Mouse (Mus musculus) midbrain, embryonic 13.5 days (tissue): ENCODE measurements around the gene Mcm10. TPM values are rescaled to one million over a fixed set of nuclear protein-coding genes. Genes with fewer than 3 reads are reported as not detected.

ENCODE experiments used
- ATAC-seq: fragments of 200-750 bp; cut with Nextera tagmentation; 2 replicates; pipeline ENCODE4 v1.8.0; 2017; ENCODE audit warnings: mild to moderate bottlenecking, moderate TSS enrichment, moderate library complexity
- H3K27ac ChIP-seq: fragments of 300-500 bp; sonication (generic); 2 replicates; pipeline ENCODE4 v1.5.1; 2015; ENCODE audit warnings: inconsistent platforms, mild to moderate bottlenecking, moderate library complexity
- H3K27me3 ChIP-seq: fragments of 300-500 bp; sonication (generic); 2 replicates; pipeline ENCODE4 v1.6.1; 2015; ENCODE audit warnings: mild to moderate bottlenecking, inconsistent platforms
- H3K36me3 ChIP-seq: fragments of 300-500 bp; sonication (generic); 2 replicates; pipeline ENCODE4 v1.6.1; 2015; ENCODE audit warnings: mild to moderate bottlenecking, inconsistent platforms
- H3K4me1 ChIP-seq: fragments of 300-500 bp; sonication (generic); replicated peaks from 2 replicates; pipeline ENCODE4 v1.6.1; 2015; ENCODE audit warnings: inconsistent platforms
- H3K4me2 ChIP-seq: fragments of 300-500 bp; sonication (generic); replicated peaks from 2 replicates; pipeline ENCODE4 v1.6.1; 2015; ENCODE audit warnings: moderate library complexity, mild to moderate bottlenecking, inconsistent platforms
- H3K4me3 ChIP-seq: fragments of 300-500 bp; sonication (generic); replicated peaks from 2 replicates; pipeline ENCODE4 v1.5.1; 2015; ENCODE audit warnings: mild to moderate bottlenecking, inconsistent platforms
- H3K9ac ChIP-seq: fragments of 300-500 bp; sonication (generic); replicated peaks from 2 replicates; pipeline ENCODE4 v1.6.1; 2015; ENCODE audit warnings: mild to moderate bottlenecking, inconsistent platforms
- H3K9me3 ChIP-seq: fragments of 300-500 bp; sonication (generic); 2 replicates; pipeline ENCODE4 v1.6.1; 2016; ENCODE audit warnings: mild to moderate bottlenecking, inconsistent platforms
- WGBS: fragments of 180-500 bp; shearing (Covaris S2); methylation state at CpG from one replicate; pipeline ENCODE4 v1.1.7; 2015; 5-methylcytosine and 5-hydroxymethylcytosine counted together
- polyA plus RNA-seq: library from polyadenylated mRNA; unstranded; fragments of >200 nt; fragmentation: Nextera tagmentation; extraction: Ambion mirVana; gene quantifications from 2 replicates; pipeline ENCODE4 v1.2.1, GENCODE M21; 2015

The Mcm10 gene
- polyA plus RNA-seq, 1 experiment from 2014 or later = 10.7 TPM

- no peak overlapping the region for H3K4me3 ChIP-seq
- H3K9ac ChIP-seq = no peak overlapping the region
- H3K27me3 ChIP-seq = no peaks in the 10 kb centered on the region
- 91% methylated on average over 12 of the region's 12 CpGs for WGBS
- H3K9me3 ChIP-seq = no peaks in the 10 kb centered on the region
- no peak overlapping the region for H3K4me2 ChIP-seq
- H3K27ac ChIP-seq = no peak overlapping the region
- no peaks in the 10 kb centered on the region for H3K36me3 ChIP-seq
- H3K4me1 ChIP-seq = peaks cover 8% of the 10 kb centered on the region
- ATAC-seq = no peak
Measured at GRCm38 (mm10) chr2:5040281-5041161, 27.9 kb upstream of the Mcm10 start.

DNA sequence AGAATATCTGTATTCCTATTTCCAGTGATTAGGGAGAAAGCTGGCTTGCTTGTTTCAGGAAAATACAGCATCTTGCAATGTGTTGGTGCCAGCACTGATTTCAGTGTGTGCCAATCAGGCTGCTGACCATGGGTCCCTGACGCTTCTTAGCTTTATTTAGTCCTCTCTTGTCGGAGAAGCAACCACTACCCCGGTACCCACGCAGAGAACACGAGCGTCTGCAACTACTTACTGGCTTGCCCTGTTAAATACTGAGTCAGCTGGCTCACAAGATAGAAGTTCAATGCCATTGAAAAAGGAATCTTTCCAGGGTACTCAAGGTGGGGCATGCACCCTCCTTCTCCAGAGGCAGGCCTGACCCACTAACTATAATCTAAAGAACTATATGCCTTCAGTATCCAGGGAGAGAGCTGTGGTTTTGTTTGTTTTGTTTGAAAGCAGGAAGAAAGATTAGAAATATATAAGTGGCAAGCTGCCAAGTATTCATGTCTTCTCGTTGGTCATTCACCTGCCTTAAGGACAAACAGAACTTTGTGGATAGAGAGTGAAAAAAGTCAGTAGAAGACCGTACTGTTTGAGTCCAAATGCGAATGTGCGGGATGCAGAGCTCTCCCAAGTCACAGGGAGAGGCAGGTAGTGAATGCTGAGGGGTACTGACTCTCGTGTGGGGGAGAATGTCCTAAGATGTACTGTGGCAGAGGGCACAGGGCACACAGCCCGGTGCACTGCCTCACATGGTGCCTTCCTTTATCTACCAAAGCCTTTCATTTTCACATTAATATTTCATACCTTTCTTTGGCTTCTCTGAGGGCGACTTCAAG, 27.0 kb upstream of the Mcm10 start:
- Histone ChIP-seq H3K4me2 (no peak overlapping the region), H3K4me1 (no peaks in the 10 kb centered on the region; the same call in none of the 2 replicates), H3K9me3 (no peaks in the 10 kb centered on the region), H3K27ac (no peak overlapping the region), H3K27me3 (no peaks in the 10 kb centered on the region), H3K36me3 (no peaks in the 10 kb centered on the region), H3K4me3 (no peak overlapping the region), H3K9ac (no peak overlapping the region)
- 87% methylated on average over 13 of the region's 13 CpGs for WGBS
- no peak for ATAC-seq

GRCm38 (mm10) chr2:5038320-5038719, 25.7 kb upstream of the Mcm10 start:
- H3K27me3 ChIP-seq = no peaks in the 10 kb centered on the region
- H3K4me3 ChIP-seq = no peak overlapping the region
- H3K27ac ChIP-seq = no peak overlapping the region
- H3K4me1 ChIP-seq = no peaks in the 10 kb centered on the region; the same call in none of the 2 replicates
- no peak overlapping the region for H3K4me2 ChIP-seq
- no peak overlapping the region for H3K9ac ChIP-seq
- ATAC-seq = peak; percentile 62
- no peaks in the 10 kb centered on the region for H3K36me3 ChIP-seq
- 49% methylated on average over 5 of the region's 5 CpGs for WGBS
- H3K9me3 ChIP-seq = no peaks in the 10 kb centered on the region

- Histone ChIP-seq H3K36me3 (no peaks in the 10 kb centered on the region), H3K27ac (no peak overlapping the region), H3K9ac (no peak overlapping the region), H3K4me3 (no peak overlapping the region), H3K9me3 (no peaks in the 10 kb centered on the region), H3K4me1 (no peaks in the 10 kb centered on the region; the same call in none of the 2 replicates), H3K4me2 (no peak overlapping the region), H3K27me3 (no peaks in the 10 kb centered on the region)
- 45% methylated on average over 3 of the region's 3 CpGs for WGBS
- no peak for ATAC-seq
Measured at GRCm38 (mm10) chr2:5037390-5037789, 24.8 kb upstream of the Mcm10 start.

DNA sequence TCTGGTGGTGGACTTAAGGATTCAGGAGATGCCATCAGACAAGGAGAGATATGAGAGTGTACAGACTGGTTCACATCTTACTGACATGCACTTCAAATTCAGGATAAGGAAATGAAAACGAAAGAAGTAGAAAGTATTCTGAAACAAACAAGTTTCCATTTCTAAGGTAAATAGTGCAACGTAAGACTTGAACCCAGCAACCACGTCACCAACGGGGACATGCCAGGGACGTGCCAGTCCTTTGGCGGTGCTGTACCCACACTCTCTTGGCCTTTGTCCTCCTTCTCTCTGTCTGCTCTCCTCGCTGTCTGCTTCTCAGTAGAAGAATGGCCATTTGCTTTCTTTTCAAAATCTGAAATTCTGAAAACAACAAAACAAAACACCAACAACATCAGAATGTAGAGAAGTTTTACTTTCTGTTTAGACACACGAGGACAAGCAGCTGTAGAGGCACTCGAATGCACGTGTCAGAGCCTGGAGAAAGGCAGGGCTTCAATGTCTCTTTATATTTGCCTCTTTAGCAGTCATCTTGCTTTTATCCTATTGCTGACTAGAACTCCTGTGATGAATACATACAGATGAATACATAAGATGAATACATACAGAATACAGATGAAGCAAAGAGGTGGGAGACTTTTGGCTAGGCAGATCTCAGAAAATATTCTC, 24.0 kb upstream of the Mcm10 start:
- Histone ChIP-seq H3K27me3 (no peaks in the 10 kb centered on the region), H3K4me2 (no peak overlapping the region), H3K36me3 (no peaks in the 10 kb centered on the region), H3K9me3 (no peaks in the 10 kb centered on the region), H3K9ac (no peak overlapping the region), H3K4me3 (no peak overlapping the region), H3K27ac (no peak overlapping the region), H3K4me1 (no peaks in the 10 kb centered on the region; the same call in none of the 2 replicates)
- no peak for ATAC-seq
- WGBS = 73% methylated on average over 10 of the region's 10 CpGs

DNA sequence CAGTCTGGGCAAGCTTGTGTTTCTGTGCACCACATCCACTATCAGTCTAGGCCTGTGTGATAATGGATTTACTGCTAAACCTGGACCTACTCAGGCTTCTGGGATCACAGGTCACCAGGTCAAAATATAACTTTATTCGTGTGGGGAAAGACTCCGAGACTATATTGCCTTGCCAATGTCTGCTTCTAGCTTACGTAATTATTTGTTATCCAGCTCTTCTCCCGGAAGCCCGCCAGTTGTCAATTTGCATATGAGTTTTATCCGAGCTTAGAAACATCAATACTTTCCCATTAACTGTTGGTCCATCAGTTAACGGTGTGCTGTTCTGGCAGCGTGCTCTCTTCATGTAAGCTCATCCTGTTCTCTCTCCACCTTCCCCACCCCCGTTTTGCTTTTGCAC, 22.6 kb upstream of the Mcm10 start:
- no peak for ATAC-seq
- Histone ChIP-seq H3K36me3 (no peaks in the 10 kb centered on the region), H3K4me1 (no peaks in the 10 kb centered on the region; the same call in none of the 2 replicates), H3K9me3 (no peaks in the 10 kb centered on the region), H3K27me3 (no peaks in the 10 kb centered on the region), H3K4me2 (no peak overlapping the region), H3K4me3 (no peak overlapping the region), H3K9ac (no peak overlapping the region), H3K27ac (no peak overlapping the region)
- 81% methylated on average over 9 of the region's 9 CpGs for WGBS

GRCm38 (mm10) chr2:5034801-5035200, 22.2 kb upstream of the Mcm10 start:
- H3K4me1 ChIP-seq = no peaks in the 10 kb centered on the region; the same call in none of the 2 replicates
- WGBS = 90% methylated on average over 8 of the region's 8 CpGs
- ATAC-seq = no peak
- no peak overlapping the region for H3K4me3 ChIP-seq
- no peaks in the 10 kb centered on the region for H3K9me3 ChIP-seq
- no peaks in the 10 kb centered on the region for H3K36me3 ChIP-seq
- H3K27me3 ChIP-seq = no peaks in the 10 kb centered on the region
- no peak overlapping the region for H3K4me2 ChIP-seq
- H3K9ac ChIP-seq = no peak overlapping the region
- H3K27ac ChIP-seq = no peak overlapping the region

GRCm38 (mm10) chr2:5033546-5034420, 21.2 kb upstream of the Mcm10 start:
- no peak overlapping the region for H3K9ac ChIP-seq
- H3K36me3 ChIP-seq = no peaks in the 10 kb centered on the region
- H3K9me3 ChIP-seq = no peaks in the 10 kb centered on the region
- WGBS = 69% methylated on average over 14 of the region's 15 CpGs
- no peaks in the 10 kb centered on the region; the same call in none of the 2 replicates for H3K4me1 ChIP-seq
- no peak overlapping the region for H3K4me3 ChIP-seq
- no peak overlapping the region for H3K27ac ChIP-seq
- H3K4me2 ChIP-seq = no peak overlapping the region
- no peak for ATAC-seq
- H3K27me3 ChIP-seq = no peaks in the 10 kb centered on the region

DNA sequence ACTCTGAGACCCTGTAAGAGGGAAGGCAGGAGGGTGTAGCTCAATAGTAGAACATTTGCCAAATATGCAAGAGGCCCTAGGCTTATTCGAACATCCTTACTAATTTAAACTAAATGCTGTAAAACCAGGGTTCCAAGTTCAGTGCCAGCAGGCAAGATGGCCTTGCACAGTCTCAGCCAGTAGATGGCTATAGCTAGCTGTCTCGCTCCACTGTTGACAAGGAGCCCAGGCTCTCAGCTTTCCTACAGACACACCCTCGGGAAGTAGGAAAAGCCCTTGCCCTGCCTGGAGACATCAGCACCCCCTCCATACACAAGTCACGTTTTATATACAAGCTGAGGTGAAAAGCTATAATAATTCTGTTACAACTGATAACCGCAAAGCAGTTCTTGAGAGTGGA, 20.1 kb upstream of the Mcm10 start:
- no peak overlapping the region for H3K4me3 ChIP-seq
- WGBS = 79% methylated on average over 5 of the region's 5 CpGs
- no peaks in the 10 kb centered on the region; the same call in none of the 2 replicates for H3K4me1 ChIP-seq
- no peaks in the 10 kb centered on the region for H3K27me3 ChIP-seq
- H3K4me2 ChIP-seq = no peak overlapping the region
- H3K9me3 ChIP-seq = no peaks in the 10 kb centered on the region
- no peaks in the 10 kb centered on the region for H3K36me3 ChIP-seq
- ATAC-seq = no peak
- no peak overlapping the region for H3K27ac ChIP-seq
- no peak overlapping the region for H3K9ac ChIP-seq

DNA sequence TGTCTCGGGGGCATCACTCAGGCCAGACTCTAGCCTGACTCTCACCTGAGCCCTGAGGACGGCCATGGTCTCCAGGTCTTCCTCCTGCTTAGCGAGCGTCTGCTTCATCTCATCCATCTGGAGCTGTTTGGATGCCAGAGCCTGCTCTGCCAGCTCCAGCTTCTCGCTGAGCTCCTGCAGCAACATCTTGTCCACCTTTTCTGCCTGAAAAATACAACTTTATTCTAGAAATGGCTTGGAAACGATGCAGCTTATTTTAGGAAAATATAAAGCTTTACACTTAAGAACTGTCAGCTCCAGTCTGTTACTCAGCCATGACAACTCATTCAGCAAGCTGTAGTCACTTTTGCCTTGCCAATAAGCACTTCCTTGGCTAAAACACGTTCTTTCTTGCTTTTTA, 18.6 kb upstream of the Mcm10 start:
- Histone ChIP-seq H3K27ac (no peak overlapping the region), H3K4me1 (no peaks in the 10 kb centered on the region), H3K9ac (no peak overlapping the region), H3K9me3 (no peaks in the 10 kb centered on the region), H3K36me3 (no peaks in the 10 kb centered on the region), H3K27me3 (no peaks in the 10 kb centered on the region), H3K4me3 (no peak overlapping the region), H3K4me2 (no peak overlapping the region)
- WGBS = 91% methylated on average over 7 of the region's 7 CpGs
- no peak for ATAC-seq

GRCm38 (mm10) chr2:5029808-5030207, 17.2 kb upstream of the Mcm10 start:
- Histone ChIP-seq H3K9ac (no peak overlapping the region), H3K27me3 (no peaks in the 10 kb centered on the region), H3K4me2 (no peak overlapping the region), H3K4me1 (no peaks in the 10 kb centered on the region), H3K9me3 (no peaks in the 10 kb centered on the region), H3K4me3 (no peak overlapping the region), H3K27ac (no peak overlapping the region), H3K36me3 (no peaks in the 10 kb centered on the region)
- ATAC-seq = no peak
- WGBS = 82% methylated on average over 4 of the region's 4 CpGs
